Mouse (Mus musculus) midbrain, postnatal 0 days (tissue): Measurements from ENCODE around the gene Fkbpl. TPM values are rescaled to one million over a fixed set of nuclear protein-coding genes. Genes with fewer than 3 reads are reported as not detected.

ENCODE experiments used
- ATAC-seq: fragments of 200-750 bp; cut with Nextera tagmentation; 2 replicates; pipeline ENCODE4 v1.8.0; 2017; ENCODE audit warnings: moderate number of reproducible peaks, mild to moderate bottlenecking, moderate TSS enrichment, moderate library complexity; ENCODE audit not compliant: low FRiP score
- DNase-seq: peaks from one replicate; pipeline ENCODE4 v3.0.0-alpha.2; 2015; ENCODE audit warnings: low spot score
- H3K27ac ChIP-seq: fragments of 300-500 bp; sonication (generic); 2 replicates; pipeline ENCODE4 v1.5.1; 2014; ENCODE audit warnings: low read depth, mild to moderate bottlenecking, low read length, mixed read lengths
- H3K27me3 ChIP-seq: fragments of 300-500 bp; sonication (generic); 2 replicates; pipeline ENCODE4 v1.6.1; 2014; ENCODE audit warnings: low read length, control low read depth, mixed read lengths; ENCODE audit not compliant: insufficient read depth
- H3K36me3 ChIP-seq: fragments of 300-500 bp; sonication (generic); 2 replicates; pipeline ENCODE4 v1.6.1; 2014; ENCODE audit warnings: low read length, control low read depth, mixed read lengths; ENCODE audit not compliant: insufficient read depth
- H3K4me1 ChIP-seq: fragments of 300-500 bp; sonication (generic); 2 replicates; pipeline ENCODE4 v1.6.1; 2014; ENCODE audit warnings: mild to moderate bottlenecking, control low read depth, antibody characterized with exemption, low read length, mixed read lengths; ENCODE audit not compliant: insufficient read depth
- H3K4me2 ChIP-seq: fragments of 300-500 bp; sonication (generic); 2 replicates; pipeline ENCODE4 v1.6.1; 2014; ENCODE audit warnings: low read depth, mild to moderate bottlenecking, low read length, mixed read lengths; ENCODE audit not compliant: poor library complexity, severe bottlenecking
- H3K4me3 ChIP-seq: fragments of 300-500 bp; sonication (generic); 2 replicates; pipeline ENCODE4 v1.5.1; 2014; ENCODE audit warnings: low read depth, mild to moderate bottlenecking, low read length, moderate library complexity
- H3K9ac ChIP-seq: fragments of 300-500 bp; sonication (generic); replicated peaks from 2 replicates; pipeline ENCODE4 v1.6.1; 2014; ENCODE audit warnings: mild to moderate bottlenecking, low read length, moderate library complexity, mixed read lengths; ENCODE audit not compliant: poor library complexity, severe bottlenecking
- H3K9me3 ChIP-seq: fragments of 300-500 bp; sonication (generic); 2 replicates; pipeline ENCODE4 v1.6.1; 2016; ENCODE audit warnings: low read length, control low read depth
- CTCF ChIP-seq: IDR thresholded peaks from 2 replicates; pipeline ENCODE4 v1.5.1; 2016; ENCODE audit warnings: antibody characterized with exemption, mild to moderate bottlenecking
- whole genome bisulfite sequencing: fragments of 180-500 bp; shearing (Covaris S2); extraction: QIAGEN DNeasy Blood & Tissue Kit; methylation state at CpG from one replicate; pipeline ENCODE4 v1.1.7; 2014; 5-methylcytosine and 5-hydroxymethylcytosine counted together
- polyA plus RNA-seq: library from polyadenylated mRNA; unstranded; fragments of >200 nt; fragmentation: Nextera tagmentation; extraction: Ambion mirVana; gene quantifications from 2 replicates; pipeline ENCODE4 v1.2.1, GENCODE M21; 2015
- total RNA-seq: library from RNA; depleted of rRNA; stranded (reverse); fragments of >200 nt; gene quantifications from 2 replicates; pipeline ENCODE4 v1.2.3, GENCODE M21; 2014

Fkbpl gene
- total and polyA plus RNA-seq, 2 experiments from 2014 or later, result 6.2 to 10.7 TPM

DNA sequence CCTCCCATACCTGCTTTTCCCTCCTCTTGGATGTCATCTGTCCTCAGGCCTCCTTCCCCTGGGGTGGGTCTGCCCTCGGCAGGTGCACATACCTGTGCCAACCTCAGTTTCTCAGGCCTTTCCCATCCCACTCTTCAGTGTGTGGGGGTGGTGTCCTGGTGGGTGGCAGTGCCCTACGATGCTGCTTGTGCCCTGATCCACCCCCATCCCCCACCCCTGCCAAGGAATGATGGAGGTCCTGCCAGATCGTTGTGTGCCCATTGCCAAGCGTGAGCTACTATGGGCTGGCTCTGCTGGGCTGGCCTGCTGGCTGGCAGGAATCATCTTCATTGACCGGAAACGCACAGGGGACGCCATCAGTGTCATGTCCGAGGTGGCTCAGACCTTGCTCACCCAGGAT, 33.5 kb upstream of the Fkbpl start:
- Histone ChIP-seq H3K27ac (no peak overlapping the region), H3K27me3 (no peaks in the 10 kb centered on the region), H3K9me3 (no peaks in the 10 kb centered on the region), H3K4me2 (no peak overlapping the region), H3K4me3 (no peak overlapping the region), H3K4me1 (peaks cover 10% of the 10 kb centered on the region; the same call in 1 of the 2 replicates), H3K36me3 (peaks cover 42% of the 10 kb centered on the region), H3K9ac (no peak overlapping the region)
- WGBS, result 93% methylated on average over 8 of the region's 8 CpGs
- no peak for TF ChIP-seq CTCF
- DNase-seq (no peak), ATAC-seq (no peak)

DNA sequence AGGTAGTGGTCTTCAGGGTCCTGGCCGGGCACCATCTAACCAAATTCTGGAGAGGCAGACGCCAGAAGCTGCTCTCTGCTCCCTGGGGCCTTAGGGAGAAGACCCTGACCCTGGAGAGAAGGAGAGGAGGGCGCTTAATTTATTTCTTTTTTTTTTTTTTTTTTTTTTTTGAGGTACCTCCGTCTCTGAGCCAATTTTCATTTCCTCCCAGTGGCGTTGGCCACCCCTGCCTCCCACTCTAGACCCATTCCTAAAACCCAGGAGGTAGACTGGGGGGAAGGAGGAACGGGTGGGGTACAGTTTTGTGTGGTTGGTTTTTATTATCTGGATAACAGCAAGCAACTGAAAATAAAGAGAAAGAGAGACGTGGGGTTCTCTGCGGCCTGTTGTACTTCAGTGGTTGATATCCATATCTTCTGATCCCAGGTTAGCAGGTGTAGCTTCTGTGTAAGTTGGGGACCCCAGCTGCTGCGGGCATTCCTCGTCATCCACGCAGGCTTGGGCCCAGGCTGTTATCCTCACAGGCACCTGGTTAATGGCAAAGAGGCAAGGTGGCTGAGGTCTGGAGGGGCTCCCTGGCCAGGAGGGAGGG, 31.4 kb upstream of the Fkbpl start:
- H3K4me2 ChIP-seq, result no peak overlapping the region
- H3K27ac ChIP-seq, result no peak overlapping the region
- H3K4me1 ChIP-seq, result no peaks in the 10 kb centered on the region; the same call in 1 of the 2 replicates
- 87% methylated on average over 11 of the region's 11 CpGs for WGBS
- H3K9ac ChIP-seq, result no peak overlapping the region
- no peak for TF ChIP-seq CTCF
- no peak overlapping the region for H3K4me3 ChIP-seq
- no peaks in the 10 kb centered on the region for H3K9me3 ChIP-seq
- ATAC-seq, result no peak
- H3K27me3 ChIP-seq, result no peaks in the 10 kb centered on the region
- peaks cover 52% of the 10 kb centered on the region for H3K36me3 ChIP-seq
- DNase-seq, result no peak

DNA sequence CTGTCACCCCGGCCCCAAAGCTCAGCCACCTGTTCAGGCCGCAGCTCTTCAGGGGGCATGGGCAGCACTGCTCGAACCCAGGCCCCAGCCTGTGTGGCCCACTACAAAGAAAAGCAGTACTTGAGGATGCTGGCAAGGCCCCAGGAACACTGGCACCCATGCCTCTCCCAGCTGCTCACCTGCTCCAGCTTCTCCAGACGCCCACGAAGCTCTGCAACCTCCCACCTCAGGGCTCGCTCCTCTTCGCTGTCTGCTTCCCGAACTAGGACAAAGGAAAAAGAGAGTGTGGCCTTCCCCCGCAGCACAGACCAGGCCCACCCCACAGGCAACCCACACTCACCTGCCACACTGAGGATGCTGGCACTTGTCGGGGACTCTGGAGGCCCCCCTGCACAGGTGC, 30.7 kb upstream of the Fkbpl start:
- DNase-seq (no peak), ATAC-seq (no peak)
- Histone ChIP-seq H3K4me1 (no peaks in the 10 kb centered on the region; the same call in 1 of the 2 replicates), H3K4me3 (no peak overlapping the region), H3K27me3 (no peaks in the 10 kb centered on the region), H3K27ac (no peak overlapping the region), H3K4me2 (no peak overlapping the region), H3K36me3 (peaks cover 52% of the 10 kb centered on the region), H3K9me3 (no peaks in the 10 kb centered on the region), H3K9ac (no peak overlapping the region)
- 92% methylated on average over 10 of the region's 10 CpGs for WGBS
- no peak for TF ChIP-seq CTCF

DNA sequence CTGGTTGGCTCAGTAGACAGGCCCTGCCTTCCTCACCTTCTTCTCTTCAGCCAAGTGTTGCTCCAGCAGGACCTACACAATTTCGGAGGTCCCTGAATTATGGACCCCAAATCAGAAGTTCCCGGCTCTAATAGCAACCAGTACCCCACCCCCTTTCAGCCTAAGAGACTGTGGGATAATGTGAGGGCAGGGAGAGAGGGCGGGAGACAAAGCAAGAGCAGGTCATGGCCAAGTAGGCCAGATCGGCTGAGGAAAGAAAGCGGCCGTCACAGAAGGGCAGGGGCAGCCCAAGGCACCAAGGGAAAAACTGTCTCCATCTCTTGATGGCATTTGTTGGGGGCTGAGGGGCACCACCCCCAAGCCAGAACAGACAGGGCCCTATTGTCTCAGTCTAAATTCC, 28.7 kb upstream of the Fkbpl start, which contains the start of gene Egfl8:
Gene Egfl8 (minus strand): TSS at position 101 of the 400 bp plus-strand sequence.
- no peak for DNase-seq
- Histone ChIP-seq H3K4me2 (no peak within 1 kb of the TSS), H3K9me3 (no peaks in the 10 kb centered on the region), H3K4me1 (no peaks in the 10 kb centered on the region), H3K27ac (no peak within 1 kb of the TSS), H3K27me3 (no peaks in the 10 kb centered on the region), H3K36me3 (peaks cover 51% of the 10 kb centered on the region), H3K4me3 (no peak within 1 kb of the TSS), H3K9ac (no peak within 1 kb of the TSS)
- WGBS, result 67% methylated on average over 6 of the region's 6 CpGs
- TF ChIP-seq CTCF, result no peak
- ATAC-seq, result no peak

DNA sequence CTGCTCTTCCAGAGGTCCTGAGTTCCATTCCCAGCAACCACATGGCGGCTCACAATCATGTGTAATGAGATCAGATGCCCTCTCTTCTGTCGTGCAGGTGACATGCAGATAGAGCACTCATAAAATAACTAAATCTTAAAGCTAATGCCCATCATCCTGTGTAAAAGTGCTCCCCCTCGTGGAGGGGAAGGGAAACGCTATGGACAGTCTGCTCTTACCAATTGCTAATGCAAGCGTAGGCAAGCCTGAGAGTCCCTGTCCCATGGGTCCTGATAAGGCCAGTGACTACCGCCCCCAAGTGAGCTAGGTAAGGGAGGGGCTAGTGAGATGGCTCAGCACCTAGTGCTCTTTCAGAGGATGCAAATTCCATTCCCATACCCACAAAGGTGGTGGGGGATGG, 25.6 kb upstream of the Fkbpl start:
- Histone ChIP-seq H3K27me3 (no peaks in the 10 kb centered on the region), H3K36me3 (peaks cover 32% of the 10 kb centered on the region), H3K27ac (no peak overlapping the region), H3K9me3 (no peaks in the 10 kb centered on the region), H3K9ac (no peak overlapping the region), H3K4me1 (no peaks in the 10 kb centered on the region), H3K4me3 (no peak overlapping the region), H3K4me2 (no peak overlapping the region)
- TF ChIP-seq CTCF, result peak; percentile 74
- DNase-seq, result no peak
- 21% methylated on average over 6 of the region's 6 CpGs for whole genome bisulfite sequencing
- no peak for ATAC-seq

DNA sequence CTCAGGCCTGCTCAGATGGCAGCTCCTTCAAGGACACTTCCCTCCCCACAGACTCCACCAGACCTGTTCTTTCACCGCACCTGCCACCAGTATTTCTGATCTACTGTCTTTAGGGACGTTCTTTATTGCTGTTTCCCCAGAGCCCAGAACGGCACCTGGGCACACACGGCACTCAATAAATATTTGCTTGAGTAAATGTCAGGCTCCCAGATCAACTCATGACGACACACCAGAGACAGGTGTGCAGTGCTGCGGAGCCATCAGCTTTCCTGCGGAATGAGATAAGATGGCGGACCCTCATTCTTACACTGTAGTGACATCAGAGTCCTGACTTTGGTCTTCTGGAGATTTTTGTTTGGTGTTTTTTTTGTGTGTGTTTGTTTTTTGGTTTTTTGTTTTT, 23.6 kb upstream of the Fkbpl start:
- no peak overlapping the region for H3K27ac ChIP-seq
- no peaks in the 10 kb centered on the region for H3K9me3 ChIP-seq
- DNase-seq, result no peak
- no peaks in the 10 kb centered on the region for H3K27me3 ChIP-seq
- peaks cover 21% of the 10 kb centered on the region for H3K36me3 ChIP-seq
- no peak overlapping the region for H3K4me2 ChIP-seq
- ATAC-seq, result no peak
- H3K4me3 ChIP-seq, result no peak overlapping the region
- 93% methylated on average over 8 of the region's 8 CpGs for WGBS
- peaks cover under 1% of the 10 kb centered on the region; the same call in 1 of the 2 replicates for H3K4me1 ChIP-seq
- H3K9ac ChIP-seq, result no peak overlapping the region
- TF ChIP-seq CTCF, result no peak
